Mouse (Mus musculus): ENCODE results near the gene Cdc37.
"Not testable (repeated sequence)": the region's sequence is repeated elsewhere in the genome, so short reads cannot be mapped to it uniquely, and the experiment has no call there.

Gene Cdc37

DNA sequence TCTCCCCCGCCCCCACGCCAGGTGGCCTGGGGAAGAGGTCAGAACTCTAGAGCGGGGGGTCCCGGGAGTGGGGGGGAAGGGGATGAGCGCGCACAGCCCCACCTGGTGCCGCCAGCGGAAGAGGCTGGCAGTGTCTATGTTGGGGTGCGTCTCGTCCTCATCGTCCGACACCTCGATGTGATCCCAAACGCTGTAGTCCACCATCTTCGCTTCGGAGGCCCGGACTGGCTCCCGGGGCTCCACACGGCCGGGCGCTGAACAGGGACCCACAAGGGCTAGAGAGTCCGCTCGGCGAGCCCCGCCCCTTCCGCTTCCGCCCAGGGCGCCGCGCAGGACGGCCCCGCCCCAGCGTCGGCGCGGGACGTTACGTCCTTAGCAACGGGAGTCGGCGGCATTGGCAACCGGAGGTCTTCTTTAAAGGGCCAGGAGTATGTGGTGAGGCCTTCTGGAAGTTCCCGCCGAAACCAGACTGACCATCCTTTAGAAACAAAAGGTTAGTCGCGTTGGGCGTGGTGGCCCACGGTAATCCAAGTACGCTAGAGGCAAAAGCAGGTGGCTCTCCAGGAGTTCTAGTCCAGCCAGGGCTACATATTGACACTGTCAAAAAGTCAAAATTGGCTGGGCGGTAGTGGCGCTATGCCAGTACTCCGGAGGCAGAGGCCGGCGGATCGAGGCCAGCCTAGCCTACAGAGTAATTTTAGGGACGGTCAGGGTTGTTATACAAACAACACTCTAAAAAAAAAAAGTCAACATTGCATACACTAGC is at the start of gene Cdc37:
Gene Cdc37 (minus strand): TSS at position 329 of the 766 bp plus-strand sequence.
- in situ Hi-C loops (cut with MboI), result loop anchor here (10.0 to 25.0 kb wide), 2 partner anchors 138 to 255 kb away; partner anchors contain the start of genes Eif3g, Icam1 and Mrpl4

DNA sequence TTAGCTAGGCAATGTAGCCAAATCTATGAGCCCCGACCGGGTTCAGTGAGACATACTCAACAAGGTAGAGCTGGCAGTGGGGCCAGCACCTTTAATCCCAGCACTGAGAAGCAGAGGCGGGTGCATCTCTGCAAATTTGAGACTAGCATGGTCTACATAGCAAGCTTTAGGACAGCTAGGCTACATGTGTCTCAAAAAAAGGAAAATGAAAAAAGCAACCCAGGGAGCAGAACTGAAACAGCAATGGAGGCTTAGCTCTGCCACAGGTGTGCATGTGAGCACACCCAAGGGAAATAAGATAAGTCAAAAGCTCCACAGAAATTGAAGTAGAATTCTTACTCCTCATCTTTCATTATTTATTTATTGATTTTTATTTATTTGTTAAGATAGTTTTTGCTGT is 49.2 kb upstream of the Cdc37 start:
- in situ Hi-C loops (cut with MboI), result no loop called here

DNA sequence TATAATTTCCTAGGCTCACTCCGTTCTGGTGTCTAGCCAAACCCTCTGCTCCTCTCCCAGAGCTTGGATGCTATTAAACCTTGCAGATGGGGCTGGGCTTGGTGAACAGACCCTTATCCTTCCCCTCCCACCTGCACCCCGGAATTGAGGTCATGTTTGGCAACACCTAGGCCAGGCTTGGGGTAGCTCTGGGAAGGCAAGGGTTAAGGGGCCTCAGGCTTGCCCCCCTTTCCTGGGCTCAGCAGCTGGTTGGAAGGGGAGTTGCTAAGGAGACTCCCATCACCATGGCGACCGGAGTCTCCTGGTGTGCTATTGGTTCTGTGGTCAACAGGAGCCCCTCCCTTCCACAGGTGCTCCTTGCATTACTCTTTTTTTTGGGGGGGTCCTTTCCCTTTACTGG is 48.2 kb upstream of the Cdc37 start:
- in situ Hi-C loops (cut with MboI), result no loop called here

DNA sequence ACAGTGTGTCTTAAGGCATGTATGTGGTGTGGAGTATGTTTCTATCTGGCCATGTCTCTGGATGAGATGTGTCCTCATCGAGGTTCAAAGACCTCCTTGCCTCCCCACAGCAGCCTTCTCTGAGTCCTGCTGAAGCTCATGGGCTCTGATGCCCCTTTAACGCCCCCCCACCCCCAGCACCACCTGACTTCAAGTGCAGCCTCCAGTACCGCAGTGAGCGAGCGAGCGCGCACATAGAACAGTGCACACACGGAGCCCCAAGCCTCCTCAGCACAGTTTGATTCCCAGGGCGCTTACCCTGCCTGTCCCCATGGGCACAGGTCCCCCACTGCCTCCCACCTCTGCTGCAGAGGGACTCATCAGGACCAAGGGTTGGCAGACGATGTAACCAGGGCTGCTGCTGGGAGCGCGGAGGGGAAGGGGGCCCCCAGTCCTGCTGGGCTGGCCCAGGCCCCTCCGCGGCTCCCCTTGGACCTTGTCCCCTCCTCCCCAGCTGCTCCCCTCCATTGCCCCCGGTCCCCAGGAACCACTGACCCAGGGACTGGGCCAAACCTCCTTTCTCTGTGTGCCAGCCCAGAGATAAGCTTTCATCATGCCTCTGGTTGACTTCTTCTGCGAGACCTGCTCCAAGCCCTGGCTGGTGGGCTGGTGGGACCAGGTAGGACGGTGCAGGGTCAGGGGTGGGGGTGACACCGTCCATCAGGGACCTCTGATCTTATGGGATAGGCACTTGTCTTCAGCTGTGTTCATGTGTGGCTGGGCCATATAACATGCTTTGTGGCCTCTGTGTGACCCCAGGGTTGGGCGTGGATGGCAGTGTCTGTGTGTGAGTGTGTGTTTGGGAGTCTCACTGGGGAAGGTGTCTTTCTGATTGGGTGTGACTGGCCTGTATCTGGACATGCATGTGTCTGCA is 47.0 kb upstream of the Cdc37 start:
- in situ Hi-C loops (cut with MboI), result no loop called here

DNA sequence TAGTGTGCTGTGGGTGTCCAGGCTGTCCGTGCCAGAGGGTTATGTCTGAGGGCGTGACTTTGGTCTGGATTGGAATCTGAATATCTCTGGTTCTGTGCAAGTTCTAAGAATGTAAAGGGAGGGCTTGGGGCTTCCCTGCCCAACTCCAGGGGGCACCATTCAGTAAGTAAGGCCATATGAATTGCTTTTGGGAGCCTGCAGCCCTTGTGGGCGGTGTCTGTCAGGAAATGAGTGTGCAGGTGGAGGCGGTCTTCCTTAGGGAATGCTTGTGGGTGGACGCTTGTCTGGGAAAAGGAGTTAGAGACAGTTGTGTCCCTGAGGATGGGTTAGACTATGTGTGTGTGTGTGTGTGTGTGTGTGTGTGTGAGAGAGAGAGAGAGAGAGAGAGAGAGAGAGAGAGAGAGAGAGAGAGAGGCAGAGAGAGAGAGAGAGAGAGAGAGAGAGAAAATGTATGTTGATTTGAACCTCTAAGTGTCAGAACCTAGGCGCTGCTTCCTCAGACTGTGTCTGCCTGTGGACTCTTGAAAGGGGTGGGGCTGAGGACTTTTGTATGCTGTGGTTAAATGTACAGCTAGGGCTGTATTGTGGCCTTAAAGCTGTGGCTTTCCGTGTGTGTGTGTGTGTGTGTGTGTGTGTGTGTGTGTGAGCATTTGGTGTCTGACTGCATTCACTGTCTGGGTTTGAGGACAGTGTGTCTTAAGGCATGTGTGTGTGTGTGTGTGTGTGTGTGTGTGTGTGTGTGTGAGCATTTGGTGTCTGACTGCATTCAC is 46.1 kb upstream of the Cdc37 start:
- in situ Hi-C loops (cut with MboI), result not testable (repeated sequence)

DNA sequence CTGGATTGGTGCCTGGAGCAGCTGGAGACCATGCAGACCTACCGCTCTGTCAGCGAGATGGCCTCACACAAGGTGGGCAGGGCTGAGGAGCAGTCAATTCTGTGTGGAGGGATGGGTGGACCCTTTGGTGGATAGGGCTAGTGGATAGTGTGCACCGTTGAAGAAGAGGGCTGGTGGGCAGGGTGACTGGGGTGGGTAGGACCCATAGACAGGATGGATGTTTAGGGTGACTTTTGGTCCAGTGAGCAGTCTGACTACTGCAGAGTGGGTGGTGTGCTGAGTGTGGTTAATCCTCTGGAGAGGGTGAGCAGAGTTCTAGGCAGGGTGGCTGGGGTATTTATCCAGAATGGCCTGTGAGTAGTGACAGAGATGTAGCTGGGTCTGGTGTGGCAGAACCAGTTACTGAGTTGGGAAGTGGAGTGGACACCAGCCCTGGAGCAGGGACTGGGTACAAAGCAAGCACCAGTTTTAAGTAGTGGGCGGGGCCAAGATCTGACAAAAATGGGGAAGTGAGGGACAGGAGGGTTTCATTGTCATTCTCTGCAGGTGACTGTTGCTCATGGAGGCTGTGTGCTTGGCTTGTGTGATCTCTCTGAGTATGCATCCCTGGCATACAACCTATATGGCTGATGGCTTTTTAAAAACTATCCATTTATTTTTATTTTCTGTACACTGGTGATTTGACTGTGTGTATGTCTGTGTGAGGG is 45.2 kb upstream of the Cdc37 start:
- in situ Hi-C loops (cut with MboI), result no loop called here

DNA sequence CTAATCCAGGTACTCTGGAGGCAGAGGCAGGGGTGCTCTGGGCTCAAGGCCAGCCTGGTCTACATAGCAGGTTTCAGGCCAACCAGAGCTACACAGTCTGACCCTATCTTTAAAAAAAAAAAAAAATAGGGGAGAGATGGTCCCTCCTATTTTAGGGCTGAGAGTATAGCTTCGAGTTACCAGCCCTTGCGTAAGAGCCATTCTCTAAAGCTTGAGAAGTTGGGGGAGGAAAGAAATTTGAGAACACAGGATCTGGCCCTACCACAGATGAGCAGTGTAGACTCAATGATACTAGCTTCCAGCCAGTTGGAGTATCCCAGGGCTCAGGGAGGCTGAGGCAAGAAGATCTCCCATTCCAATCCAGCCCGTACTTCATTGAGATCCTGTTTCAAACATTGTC is 44.0 kb upstream of the Cdc37 start:
- in situ Hi-C loops (cut with MboI), result no loop called here

DNA sequence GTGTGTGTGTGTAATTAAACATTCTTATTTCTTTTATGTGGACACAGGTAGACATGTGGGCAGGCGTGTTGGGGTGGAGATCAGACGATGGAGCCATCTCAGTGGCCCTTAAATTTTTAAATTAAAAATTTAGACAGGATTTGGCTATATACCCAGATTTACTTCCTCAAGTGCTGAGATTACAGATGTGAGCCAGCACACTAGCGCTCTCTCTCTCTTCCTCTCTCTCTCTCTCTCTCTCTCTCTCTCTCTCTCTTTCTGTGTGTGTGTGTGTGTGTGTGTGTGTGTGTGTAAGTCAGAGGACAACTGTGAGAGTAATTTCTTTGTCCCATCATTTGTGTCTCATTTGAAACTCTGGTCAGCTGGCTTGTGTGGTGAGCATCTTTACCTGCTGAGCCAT is 40.9 kb upstream of the Cdc37 start:
- in situ Hi-C loops (cut with MboI), result no loop called here

DNA sequence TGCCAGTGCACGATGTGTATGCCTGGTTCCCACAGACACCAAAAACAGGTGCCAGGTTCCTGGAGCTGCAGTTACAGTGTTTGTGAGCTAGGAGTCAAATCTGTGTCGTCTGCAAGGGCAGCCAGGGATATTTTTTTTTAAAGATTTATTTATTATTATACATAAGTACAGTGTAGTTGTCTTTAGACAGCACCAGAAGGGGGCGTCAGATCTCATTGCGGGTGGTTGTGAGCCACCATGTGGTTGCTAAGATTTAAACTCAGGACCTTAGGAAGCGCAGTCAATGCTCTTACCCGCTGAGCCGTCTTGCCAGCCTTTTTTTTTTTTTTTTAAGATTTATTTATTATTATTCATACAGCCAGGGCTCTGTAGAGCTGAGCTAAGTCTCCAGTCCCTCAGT is 40.1 kb upstream of the Cdc37 start:
- in situ Hi-C loops (cut with MboI), result no loop called here

DNA sequence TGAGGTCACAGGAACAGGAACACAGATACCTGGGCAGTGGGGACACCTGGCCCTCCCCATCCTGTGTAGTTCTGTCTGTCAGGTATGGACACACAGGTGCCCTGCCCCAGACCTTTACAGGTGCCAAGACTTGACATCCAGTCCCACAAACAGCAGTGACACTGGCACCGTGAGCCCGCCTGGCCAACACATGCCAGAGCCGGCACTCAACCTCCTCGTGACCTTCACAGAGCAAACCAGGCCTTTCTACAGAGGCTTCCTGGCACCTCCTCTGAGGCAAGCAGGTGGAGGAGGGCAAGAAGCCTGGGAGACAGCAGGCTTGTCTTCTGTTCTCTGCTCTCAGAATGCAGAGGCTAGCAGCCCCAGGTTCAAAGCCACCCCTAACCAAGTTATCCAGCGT is 35.7 kb upstream of the Cdc37 start:
- in situ Hi-C loops (cut with MboI), result no loop called here

DNA sequence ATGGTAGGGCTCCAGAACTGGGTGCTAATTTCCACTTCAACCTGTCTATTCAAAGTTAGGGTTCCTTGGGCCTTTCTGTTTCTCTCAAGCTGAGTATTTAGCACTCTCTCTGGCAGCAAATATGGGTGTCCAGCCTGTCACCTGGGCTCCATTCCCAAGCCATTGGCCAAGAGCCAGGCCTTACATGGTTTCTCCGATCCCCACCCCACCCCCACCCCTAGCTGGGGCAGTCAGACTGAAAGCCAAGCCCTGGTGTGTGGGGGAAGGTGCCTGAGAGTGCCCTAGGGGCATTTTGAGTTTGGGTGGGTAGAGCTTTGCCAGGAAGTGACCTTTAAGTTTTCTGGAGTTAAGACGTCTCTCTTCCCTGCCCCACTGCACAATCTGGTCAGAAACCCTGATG is 35.0 kb upstream of the Cdc37 start:
- in situ Hi-C loops (cut with MboI), result no loop called here

DNA sequence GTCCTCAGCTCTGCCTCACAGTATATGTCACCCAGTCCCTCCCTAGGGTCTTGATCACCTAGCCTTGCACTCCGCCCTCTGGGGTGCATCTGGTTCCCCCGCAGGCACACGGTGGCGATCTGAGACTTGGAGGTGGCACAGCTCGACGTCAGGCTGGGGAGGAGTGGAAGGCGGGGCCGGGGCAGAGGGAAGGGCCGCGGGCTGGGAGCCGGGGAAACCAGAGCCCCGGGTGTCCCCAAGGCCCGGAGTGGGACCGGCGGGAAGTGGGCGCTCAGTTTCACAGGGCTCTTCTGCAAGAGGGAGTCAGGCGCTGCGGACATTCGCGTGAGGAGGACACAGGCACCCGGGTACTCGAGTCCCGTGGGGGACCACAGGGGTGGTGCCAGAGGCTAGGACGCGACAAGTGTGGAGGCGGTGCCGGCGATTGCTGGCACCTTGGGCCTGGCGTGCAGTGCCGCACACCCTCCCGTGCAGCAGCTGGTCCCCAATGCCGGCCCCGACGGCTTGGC is 34.2 kb upstream of the Cdc37 start:
- in situ Hi-C loops (cut with MboI), result no loop called here

DNA sequence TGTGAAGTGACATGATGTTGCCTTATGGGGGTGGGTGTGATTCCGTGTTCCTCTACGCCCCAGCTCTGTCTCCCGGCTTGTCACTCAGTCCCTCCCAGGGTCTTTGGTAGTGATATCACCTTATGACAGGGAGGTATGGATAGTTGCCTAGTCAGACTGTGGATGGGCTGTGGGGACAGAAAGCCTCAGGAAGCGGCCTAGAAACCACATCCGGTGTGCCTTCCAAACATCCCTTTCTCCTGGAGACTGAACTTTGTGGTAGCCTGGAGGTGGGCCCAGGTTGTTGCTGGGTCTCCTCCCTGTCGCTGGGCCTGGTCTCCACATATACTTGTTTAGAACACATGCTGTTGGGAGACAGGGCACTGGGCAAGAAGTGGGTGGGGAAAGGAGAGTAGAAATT is 33.6 kb upstream of the Cdc37 start:
- in situ Hi-C loops (cut with MboI), result no loop called here

DNA sequence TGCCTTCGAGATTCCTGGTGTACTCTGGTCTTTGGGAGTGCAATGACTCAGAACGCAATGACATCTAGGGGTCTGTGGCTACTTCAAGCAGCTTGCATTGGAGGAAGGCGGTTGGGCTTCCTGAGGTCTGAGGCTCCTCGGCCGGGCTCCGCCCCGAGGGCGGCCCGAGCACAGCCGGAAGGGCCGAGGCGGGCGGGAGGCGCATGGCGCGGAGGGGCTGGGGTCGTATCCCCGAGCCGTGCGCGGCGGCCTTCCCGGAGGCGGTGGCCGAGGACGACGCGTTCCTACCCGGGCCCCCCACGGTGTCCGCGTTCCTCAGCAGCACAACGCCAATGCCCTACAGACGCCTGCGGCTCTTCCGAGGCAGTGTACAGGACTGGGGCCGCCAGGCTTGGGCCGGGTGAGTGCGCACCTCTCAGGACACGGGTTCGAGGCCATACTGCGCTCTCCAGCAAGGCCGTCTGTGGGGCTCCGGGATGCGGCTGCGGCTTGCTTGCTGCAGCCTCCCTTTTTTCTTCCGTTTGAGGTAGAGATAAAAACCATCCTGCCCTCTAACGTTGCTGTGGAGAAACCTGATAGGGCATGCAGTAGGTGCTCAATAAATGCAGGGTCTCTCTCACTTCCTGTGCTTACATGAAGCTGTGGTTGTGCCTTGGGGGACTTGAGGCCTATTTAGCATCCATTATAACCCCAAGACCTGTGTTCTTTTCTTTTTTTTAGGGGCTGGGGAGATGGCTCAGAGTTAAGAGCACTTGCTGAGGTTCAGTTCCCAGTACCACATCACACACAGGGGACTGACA is 31.8 kb upstream of the Cdc37 start:
- in situ Hi-C loops (cut with MboI), result no loop called here

DNA sequence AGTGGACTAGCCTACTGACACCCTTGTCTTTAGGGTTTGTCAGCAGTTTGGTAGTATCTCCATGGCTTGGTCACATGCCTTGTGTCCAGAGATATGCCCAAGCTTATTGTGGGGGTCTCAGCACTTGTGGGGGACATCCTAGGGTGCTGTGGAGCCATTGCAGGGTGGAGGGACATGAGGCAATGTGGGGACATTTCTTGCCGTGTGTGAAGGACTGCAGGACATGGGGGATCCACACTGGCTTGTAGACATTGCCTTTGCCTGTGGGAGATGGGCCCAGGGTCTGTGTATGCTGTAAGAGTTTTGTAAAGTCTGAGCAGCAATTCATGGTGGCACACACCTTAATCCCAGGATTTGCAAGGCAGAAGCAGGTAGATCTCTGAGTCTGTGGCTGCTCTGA is 31.1 kb upstream of the Cdc37 start:
- in situ Hi-C loops (cut with MboI), result no loop called here

DNA sequence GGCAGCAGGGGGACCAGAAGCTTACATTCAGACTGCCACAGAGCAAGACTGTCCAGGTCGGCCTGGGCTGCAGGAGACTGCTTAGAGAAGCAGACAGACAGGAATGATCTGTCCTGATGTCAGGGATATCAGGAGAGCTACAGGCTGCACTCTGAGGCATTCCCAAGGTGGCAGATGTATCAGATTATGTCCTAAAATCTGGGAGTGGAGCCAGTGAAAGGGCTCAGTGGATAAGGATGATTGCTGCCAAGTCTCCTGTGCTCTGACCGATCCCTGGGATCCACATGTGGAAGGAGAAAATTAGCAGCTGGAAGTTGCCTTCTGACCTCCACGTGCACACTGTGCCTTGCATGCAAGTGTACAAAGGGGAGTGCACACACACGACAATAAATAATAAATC is 30.6 kb upstream of the Cdc37 start:
- in situ Hi-C loops (cut with MboI), result no loop called here

DNA sequence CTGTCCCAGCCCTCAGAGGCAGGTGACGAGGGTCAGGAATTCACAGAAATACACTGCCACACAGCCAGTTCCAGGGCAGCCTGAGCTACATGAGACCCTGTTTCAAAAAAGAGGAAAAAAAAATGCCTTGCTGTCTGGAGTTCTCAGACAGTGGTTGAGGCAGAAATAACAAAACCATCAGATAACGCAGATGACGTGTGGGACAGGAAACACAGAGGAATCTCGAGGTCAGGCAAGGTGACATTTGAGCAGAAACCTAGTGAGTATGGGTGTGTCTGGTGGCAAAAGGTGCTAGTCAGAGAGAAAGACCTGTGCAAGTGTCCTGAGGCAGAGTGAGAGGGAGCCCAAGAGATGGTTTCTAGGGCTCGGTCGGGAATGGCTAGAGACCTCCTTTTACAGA is 22.6 kb upstream of the Cdc37 start:
- in situ Hi-C loops (cut with MboI), result no loop called here

DNA sequence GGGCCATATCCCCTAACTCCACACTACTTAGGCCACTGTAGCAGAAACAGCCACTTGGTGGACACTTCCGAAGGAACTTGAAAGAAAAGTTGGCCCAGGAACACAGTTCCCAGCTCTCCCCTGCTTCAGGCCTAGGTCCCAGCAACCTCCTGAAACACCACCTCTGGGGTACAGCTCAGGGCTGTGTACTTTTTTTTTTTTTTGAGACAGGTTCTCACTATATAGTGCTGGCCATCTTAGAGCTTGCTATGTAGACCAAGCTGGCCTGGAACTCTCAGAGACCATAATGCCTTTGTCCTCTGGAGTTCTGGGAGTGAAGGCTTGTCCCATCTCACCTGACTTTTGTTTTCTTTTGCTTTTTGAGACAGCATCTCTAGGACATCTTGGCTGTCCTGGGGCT is 19.4 kb upstream of the Cdc37 start:
- in situ Hi-C loops (cut with MboI), result no loop called here

DNA sequence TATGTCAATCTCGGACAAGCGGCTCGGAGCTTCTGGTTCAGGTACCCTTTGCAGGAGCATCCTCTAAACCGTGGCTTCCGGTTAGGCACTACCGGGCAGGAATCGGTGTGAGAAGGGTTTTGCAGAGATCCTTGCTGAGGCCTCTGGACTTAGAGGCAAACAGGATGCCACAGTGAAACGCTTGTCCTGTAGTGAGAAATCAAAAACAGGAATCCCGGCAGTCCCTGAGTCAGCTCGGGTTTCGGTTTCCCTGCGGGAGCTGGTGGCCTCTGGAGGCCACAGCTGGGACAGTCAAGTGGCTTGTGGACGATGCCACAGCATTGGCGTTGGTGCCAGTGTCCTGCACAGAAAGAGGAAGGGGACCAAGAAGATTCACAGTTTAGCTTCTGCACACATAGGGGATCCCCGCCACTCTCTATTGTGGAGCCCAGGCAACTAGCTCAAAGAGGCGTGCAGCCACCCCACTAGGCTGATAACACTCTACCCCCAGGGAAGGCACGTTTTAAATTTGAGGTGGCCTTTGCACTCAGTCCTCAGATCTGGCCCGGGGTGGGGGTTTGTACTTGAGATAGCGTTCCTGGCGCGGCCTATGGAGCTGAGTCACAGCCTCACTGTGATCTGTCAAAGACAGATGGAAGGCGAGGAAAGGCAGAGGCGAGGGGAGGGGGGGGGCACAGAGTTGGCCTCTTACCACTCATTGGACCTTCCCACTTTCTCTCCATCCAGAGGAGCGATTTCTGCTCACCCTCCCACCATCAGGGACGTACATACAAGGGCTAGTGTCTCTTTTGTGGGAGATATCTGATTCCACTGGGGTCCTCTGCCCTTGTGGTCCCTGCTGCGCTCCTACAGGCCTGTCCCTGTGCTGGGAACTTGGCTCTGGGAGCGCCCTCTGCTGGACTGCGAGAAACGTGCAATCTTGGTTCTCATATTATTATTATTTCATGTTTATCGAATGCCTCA is 18.7 kb upstream of the Cdc37 start:
- in situ Hi-C loops (cut with MboI), result no loop called here
